Mouse (Mus musculus) adrenal gland, adult 8-10 months (tissue): Measurements from ENCODE around the gene Prmt8. TPM values are rescaled to one million over a fixed set of nuclear protein-coding genes. Genes with fewer than 3 reads are reported as not detected.

Source experiments
- DNase-seq: peaks from one replicate; pipeline ENCODE4 v3.0.0; 2022
- microRNA-seq, 2 experiments: library from miRNA; unstranded; fragments of <30 nt; microRNA quantifications; one replicate each; pipeline ENCODE4 v1.2.0; 2022
- total RNA-seq, 4 experiments: library from RNA; stranded (reverse); gene quantifications; 2 replicates each; pipeline ENCODE4 v1.2.4; 2022

The Prmt8 gene
- total RNA-seq, 4 experiments from 2014 or later: 0.09 to 0.10 TPM; not detected in 2

DNA sequence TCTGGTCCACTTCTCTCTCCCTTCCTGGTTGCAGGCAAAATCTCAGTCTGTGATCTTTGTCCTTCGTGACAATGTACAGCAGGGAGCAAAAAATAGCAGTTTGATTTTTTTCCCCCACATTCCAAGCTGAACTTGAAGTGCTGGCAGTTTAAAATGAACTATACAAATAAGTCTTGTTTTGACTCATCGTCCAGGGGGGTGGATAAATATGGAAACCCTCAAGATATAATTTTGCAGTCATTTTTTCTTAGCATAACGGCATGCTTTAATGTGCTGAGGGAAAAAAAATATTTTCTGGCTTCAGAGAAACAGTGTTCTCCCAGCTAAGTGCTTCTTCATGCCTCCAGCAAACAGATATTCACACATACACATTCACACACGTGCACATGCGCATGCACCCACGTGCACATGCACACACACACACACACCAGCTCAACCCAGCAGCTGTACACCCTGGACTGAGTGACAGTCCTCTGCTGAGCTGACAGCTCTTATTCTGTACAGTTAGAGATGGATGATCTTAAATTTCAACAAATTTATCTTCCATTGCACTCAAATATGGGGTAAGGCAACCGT lies 107.5 kb downstream of the Prmt8 start:
- DNase-seq: no peak

DNA sequence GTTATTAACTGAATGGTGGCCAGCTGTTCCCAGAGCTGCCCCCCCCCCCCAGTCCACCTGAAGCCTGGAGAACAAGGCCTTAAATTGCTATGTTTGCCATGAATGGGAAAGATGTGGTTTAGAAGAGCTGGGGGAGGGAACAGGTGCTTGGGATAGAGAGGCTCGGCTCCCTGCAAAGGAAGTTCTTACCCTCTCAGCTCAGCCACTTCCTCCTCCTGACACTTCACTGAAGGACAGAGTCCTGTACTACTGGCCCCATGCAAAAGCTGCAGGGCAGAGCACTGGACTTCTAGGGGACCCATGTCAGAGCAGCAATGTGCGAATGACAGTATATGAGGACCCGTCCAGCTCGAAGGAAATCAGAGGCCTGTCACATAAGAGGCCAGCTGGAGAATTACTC lies 109.3 kb downstream of the Prmt8 start:
- no peak for DNase-seq

DNA sequence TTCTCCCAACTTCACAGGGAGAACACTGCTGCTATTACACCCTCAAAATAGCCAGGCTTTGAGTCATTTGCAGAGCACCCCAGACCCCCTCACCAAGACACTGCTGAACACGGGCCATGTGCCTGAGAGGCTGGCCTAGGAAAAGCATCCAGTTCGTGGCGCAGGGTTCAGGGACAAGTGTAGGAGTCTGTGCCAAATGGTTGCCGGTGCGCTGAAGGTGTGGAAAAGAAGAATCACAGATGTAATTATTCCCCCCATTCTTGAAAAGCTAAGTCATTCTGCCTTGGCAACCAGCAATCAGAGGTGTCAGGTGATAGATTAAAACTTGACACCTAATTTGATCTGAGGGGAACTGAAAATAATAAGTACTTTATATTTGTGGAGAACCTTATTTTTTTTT lies 109.8 kb downstream of the Prmt8 start:
- DNase-seq: no peak

DNA sequence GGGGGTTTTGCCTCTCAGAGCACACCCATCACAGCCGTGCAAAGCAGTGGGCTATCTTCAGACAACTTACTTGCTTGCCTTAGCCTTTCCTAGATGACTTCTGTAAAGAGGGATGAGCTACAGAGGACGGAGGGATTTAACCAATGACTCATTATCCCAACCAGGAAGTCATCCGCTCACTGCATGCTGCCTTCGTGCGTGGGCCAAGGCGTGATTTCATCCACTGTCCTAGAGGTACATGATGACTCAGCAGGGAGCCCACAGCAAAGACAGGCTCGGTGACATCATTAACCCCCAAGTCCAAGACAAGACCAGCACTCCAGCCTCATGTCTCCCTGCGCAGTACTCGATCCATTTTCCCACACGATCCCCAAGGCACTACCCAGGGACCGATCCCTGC lies 112.1 kb downstream of the Prmt8 start:
- no peak for DNase-seq

DNA sequence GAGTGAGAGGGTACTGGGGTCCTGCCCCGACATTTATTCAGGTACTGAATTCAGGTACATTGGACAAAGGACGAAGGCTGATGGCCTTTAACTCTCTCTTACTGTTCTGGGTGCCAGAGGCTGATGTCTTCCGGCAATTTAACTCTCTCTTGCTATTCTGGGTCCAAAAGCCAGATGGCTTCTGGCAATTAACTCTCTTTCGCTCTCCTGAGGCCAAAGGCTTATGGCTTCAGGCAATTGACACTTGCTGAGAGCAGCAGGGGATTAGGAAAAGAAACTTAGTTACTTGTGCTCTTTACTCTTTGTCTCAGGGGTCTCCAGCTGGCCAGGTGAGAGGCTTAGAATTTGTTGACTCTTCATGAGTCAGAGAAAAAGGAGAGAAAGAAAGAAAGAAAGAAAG lies 113.3 kb downstream of the Prmt8 start:
- no peak for DNase-seq

DNA sequence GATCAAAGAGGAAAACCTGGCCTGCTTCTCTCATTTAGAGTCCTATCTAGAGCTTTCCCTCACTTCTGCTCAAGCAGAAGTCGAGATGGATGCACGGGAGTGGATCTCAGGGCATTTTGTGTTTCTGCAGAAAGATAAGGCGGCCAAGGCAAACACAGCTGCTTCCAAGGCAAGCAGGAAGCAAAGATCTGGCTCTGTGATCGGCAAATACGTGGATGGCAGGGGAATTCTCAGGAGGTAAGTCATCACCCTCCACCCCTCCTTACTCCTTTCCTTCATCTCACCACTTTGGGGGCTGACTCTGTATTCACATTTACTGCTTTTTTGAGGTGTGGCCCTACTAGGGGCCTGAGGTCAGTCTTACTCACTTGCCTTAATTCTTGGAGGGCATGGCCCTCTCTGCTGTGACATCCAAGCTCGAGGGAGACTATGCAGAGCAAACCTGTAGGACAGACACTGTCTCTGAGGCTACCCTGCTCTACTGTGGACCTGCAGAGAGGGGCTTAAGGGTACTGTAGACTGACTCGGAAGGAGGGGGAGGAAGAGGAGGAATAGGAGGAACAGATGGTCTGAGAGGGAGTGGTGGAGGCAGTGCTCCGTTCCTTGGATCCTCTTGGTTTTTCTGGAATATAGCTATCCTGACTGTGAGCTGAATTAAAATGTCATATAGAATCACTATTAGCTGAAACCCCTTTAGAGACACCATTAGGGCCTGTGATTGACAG lies 128.0 kb downstream of the Prmt8 start:
- DNase-seq: no peak

Small RNA genes within 50 kb of the gene (microRNA-seq; reads per million reads assigned to microRNA genes)
- gene Mir7233: 0 reads per million in 2 experiments

Other genes with a start within 250 kb of the Prmt8 start
- 1 to 10 TPM; 2.1 to 4.3 (median 4.1) TPM for gene Cracr2a, start 208.1 kb downstream of the Prmt8 start, total RNA-seq
- 10 to 100 TPM in 2 of 4 experiments, 1 to 10 TPM in 2; 7.3 to 21.2 (median 12.3) TPM for gene Tspan11, start 118.1 kb upstream of the Prmt8 start, total RNA-seq